Mouse (Mus musculus) cerebellum, postnatal 36 days (tissue): ENCODE data around the gene Pspn.
A peak's percentile ranks its signal among the peaks of the same experiment; 100 is the strongest.

Experiments used
- DNase-seq, 2 experiments: peaks; one replicate each; pipeline ENCODE4 v3.0.0; 2021 to 2022; ENCODE audit warnings: mixed read lengths in 2 of 2

The Pspn gene

GRCm38 (mm10) chr17:56958667-56959066, 41.2 kb downstream of the Pspn start:
- DNase-seq, result no peak

- no peak for DNase-seq
Observed at GRCm38 (mm10) chr17:56957763-56958429, 41.9 kb downstream of the Pspn start.

- DNase-seq, result no peak
Observed at GRCm38 (mm10) chr17:56954871-56955270, 44.9 kb downstream of the Pspn start.

GRCm38 (mm10) chr17:56952639-56953038, 47.2 kb downstream of the Pspn start:
- no peak for DNase-seq

GRCm38 (mm10) chr17:56950915-56951314, 48.9 kb downstream of the Pspn start:
- DNase-seq, result peak; percentile 64 to 68
